Mouse (Mus musculus) embryonic fibroblast, embryonic 13.5 days (primary cell): Measurements from ENCODE around the gene Olfr702.

Experiments
- CTCF ChIP-seq: IDR thresholded peaks from 2 replicates; pipeline ENCODE4 v1.5.1; 2011; ENCODE audit warnings: mild to moderate bottlenecking, control low read depth, low read length, moderate library complexity, borderline replicate concordance; ENCODE audit not compliant: insufficient read depth
- POLR2A ChIP-seq: IDR thresholded peaks from 2 replicates; pipeline ENCODE4 v1.6.1; 2011; ENCODE audit warnings: low read depth, mild to moderate bottlenecking, control low read depth, low read length, moderate library complexity

GRCm38 (mm10) chr7:106813829-106814228 is 19.9 kb downstream of the Olfr702 start, which contains the start of gene Olfr701:
- TF ChIP-seq POLR2A (no peak), CTCF (no peak)
